Mouse (Mus musculus) bone marrow, adult 2 months (tissue): Measurements from ENCODE around the gene Lima1.

Source experiments
- CTCF ChIP-seq: fragments of 200-500 bp; IDR thresholded peaks from 2 replicates; pipeline ENCODE4 v1.5.1; 2011; ENCODE audit warnings: low read length, control low read depth; ENCODE audit not compliant: control insufficient read depth, insufficient read depth
- POLR2A ChIP-seq: fragments of 200-500 bp; IDR thresholded peaks from 2 replicates; pipeline ENCODE4 v1.6.1; 2011; ENCODE audit warnings: low read depth, mild to moderate bottlenecking, control low read depth, low read length, borderline replicate concordance; ENCODE audit not compliant: control insufficient read depth

DNA sequence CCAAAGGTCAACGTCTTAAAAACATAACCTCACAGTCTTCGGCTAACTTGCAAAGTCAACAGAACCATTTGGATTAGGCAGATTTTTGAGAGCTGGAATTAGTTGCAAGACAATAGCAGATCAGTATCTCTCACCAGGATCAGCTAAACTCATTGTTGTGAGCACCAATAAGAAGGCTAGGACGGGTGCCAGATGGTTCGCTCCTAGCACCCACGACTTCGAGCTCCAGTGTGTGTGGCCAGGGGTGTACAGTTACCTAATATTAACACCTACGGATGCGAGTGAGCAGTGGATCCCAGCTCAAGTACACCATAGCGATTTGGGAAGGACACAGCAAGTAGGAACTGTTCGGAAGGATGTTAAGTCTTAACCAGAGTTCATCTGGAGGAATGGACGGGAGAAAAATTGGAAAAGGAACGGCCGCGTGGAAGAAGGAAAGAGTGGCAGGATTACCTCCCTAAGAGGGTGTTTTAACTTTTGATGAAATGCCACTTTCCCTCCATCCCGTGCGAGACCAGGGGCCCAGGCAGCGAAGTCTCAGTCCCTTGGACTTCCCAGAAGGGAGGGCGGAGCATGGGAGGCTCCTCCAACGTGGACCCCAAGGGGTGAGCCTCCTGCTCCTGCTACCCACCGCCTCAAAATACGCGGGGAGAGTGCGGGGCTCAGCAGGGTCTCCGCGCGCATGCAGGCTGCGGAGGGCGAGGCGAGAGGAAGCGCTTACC lies 483 bp downstream of the Lima1 start:
- no peak for TF ChIP-seq CTCF
- no peak for TF ChIP-seq POLR2A
